Mouse (Mus musculus): Measurements from ENCODE around the gene Scg3. TPM values are rescaled to one million over a fixed set of nuclear protein-coding genes. Genes with fewer than 3 reads are reported as not detected.

The Scg3 gene
- polyA plus RNA-seq, 1 experiment from 2014 or later, result 137 TPM

DNA sequence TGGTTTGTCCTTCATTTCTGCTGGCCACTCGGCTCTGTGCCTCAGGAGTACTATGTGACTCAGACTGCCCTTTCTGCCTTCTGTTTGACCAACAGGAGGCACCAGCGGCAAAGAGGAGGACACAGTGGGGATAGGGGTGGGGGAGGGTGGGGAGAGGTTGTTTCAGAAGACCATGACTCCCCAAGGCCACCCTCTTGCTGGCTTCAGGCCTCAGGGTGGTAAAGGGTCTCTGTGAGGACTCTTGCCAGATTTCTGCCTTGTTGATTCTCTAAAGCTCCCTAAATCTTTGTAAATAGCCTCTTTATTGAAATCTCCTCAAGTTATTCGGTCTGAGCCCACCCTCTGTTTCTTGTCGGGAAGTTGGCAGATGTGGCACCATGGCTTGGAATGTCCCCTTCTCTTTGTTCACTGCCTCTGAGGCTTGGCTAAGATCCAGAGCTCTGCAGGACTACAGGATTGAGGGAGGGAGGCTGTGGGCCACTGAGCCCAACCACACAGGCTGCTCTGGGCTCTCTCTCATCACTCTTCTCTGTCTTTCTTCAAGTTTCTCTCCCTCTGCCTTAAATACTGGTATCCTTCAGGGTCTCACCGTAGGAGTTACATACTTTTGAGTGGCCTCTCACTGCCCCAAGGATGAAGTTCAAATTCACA is 84.5 kb downstream of the Scg3 start:
- no peak overlapping the region for H3K4me2 ChIP-seq
- H3K27me3 ChIP-seq, result no peaks in the 10 kb centered on the region
- peaks cover 37% of the 10 kb centered on the region for H3K36me3 ChIP-seq
- 37% methylated on average over 5 of the region's 5 CpGs for WGBS
- H3K27ac ChIP-seq (replicated peaks), result peak overlapping the region; percentile 74
- H3K4me1 ChIP-seq (replicated peaks), result peaks cover 39% of the 10 kb centered on the region
- peak; percentile 91 for ATAC-seq (ENCODE audit: low read depth)
- no peaks in the 10 kb centered on the region for H3K9me3 ChIP-seq
- H3K4me3 ChIP-seq, result no peak overlapping the region
- no peak overlapping the region for H3K9ac ChIP-seq

DNA sequence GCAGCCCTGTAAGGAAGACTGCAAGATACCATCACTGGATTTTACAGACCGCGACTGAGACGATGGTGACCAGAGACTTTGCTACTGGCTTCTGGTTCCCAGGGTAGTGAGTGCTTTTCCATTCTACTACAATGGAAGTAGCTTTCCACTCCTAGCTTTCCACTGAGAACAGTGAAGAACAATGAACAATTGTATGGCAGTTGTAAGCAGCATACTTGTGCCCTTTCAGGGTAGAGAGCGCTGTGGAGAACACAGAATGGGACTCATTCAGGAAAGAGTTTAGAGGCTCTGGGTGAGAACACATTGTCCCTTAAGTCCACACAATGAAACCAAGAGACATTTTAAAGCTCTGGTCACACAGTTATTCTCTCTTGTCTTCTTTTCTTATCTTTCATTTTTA is 86.3 kb downstream of the Scg3 start:
- no peak for ATAC-seq (ENCODE audit: low read depth)
- no peak overlapping the region for H3K4me3 ChIP-seq
- H3K36me3 ChIP-seq, result peaks cover 45% of the 10 kb centered on the region
- H3K27me3 ChIP-seq, result no peaks in the 10 kb centered on the region
- no peak overlapping the region for H3K27ac ChIP-seq (replicated peaks)
- no peak overlapping the region for H3K9ac ChIP-seq
- peaks cover 42% of the 10 kb centered on the region for H3K4me1 ChIP-seq (replicated peaks)
- no peak overlapping the region for H3K4me2 ChIP-seq
- H3K9me3 ChIP-seq, result no peaks in the 10 kb centered on the region
- 65% methylated on average over 4 of the region's 4 CpGs for WGBS

DNA sequence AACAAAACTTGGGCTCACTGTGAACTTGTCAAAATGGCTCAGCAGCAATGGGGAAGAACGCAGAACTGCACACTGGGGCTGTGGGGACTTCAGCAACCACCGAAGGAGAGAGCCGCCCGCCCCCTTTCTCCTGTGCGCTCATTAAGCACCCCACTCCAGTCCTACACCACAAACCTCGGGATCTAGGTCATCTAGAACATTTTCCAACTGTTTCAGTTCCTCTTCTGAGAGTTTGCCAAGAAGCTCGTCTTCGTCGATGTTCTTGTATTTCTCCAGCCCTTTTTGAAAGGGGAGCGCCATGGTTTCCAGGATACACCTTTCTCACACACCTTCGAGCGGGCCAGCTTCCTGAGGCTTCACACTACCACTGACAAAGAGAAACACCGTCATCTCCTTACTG is 86.8 kb downstream of the Scg3 start:
- H3K27me3 ChIP-seq, result no peaks in the 10 kb centered on the region
- WGBS, result 92% methylated on average over 13 of the region's 13 CpGs
- H3K9me3 ChIP-seq, result no peaks in the 10 kb centered on the region
- no peak overlapping the region for H3K4me3 ChIP-seq
- H3K4me1 ChIP-seq (replicated peaks), result peaks cover 42% of the 10 kb centered on the region
- no peak overlapping the region for H3K9ac ChIP-seq
- peaks cover 51% of the 10 kb centered on the region for H3K36me3 ChIP-seq
- no peak for ATAC-seq (ENCODE audit: low read depth)
- no peak overlapping the region for H3K27ac ChIP-seq (replicated peaks)
- H3K4me2 ChIP-seq, result no peak overlapping the region

DNA sequence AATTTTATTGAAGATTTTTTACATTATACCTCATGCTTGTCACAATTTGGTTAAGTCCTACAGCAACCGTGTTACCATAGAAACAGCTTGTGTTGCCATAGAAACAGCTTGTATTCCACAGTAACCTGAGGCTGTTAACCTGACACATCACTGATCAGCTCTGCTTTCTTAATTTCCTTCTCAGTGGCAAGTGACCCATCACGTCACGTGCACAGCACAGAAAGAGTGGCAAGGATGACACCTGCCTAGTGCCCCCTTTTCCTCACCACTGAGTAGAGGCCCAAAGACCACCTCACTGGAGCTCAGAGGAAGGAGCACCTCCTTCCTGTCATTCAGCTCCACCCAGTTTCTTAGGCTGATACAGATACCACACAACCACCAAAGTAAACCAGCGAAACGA is 90.4 kb downstream of the Scg3 start:
- H3K4me1 ChIP-seq (replicated peaks), result peaks cover 12% of the 10 kb centered on the region; the same call in 1 of the 2 replicates
- no peak overlapping the region for H3K4me2 ChIP-seq
- no peaks in the 10 kb centered on the region for H3K27me3 ChIP-seq
- ATAC-seq (ENCODE audit: low read depth), result no peak
- H3K27ac ChIP-seq (replicated peaks), result no peak overlapping the region
- peaks cover 86% of the 10 kb centered on the region for H3K36me3 ChIP-seq
- H3K9me3 ChIP-seq, result no peaks in the 10 kb centered on the region
- 83% methylated on average over 5 of the region's 5 CpGs for WGBS
- no peak overlapping the region for H3K4me3 ChIP-seq
- no peak overlapping the region for H3K9ac ChIP-seq

Other genes starting within 250 kb of the Scg3 start
- gene Leo1, start 242.5 kb downstream of the Scg3 start, polyA plus RNA-seq (2015; fragmentation: Nextera tagmentation; extraction: Ambion mirVana), result 41.4 and 44.5 TPM in 2 replicates
- 73.8 and 91.2 TPM in 2 replicates for gene Tmod3, start 124.4 kb downstream of the Scg3 start, polyA plus RNA-seq (2015; fragmentation: Nextera tagmentation; extraction: Ambion mirVana)
- 171 and 178 TPM in 2 replicates for gene Tmod2, start 72.7 kb downstream of the Scg3 start, polyA plus RNA-seq (2015; fragmentation: Nextera tagmentation; extraction: Ambion mirVana)
- gene Lysmd2, start 58.3 kb downstream of the Scg3 start, polyA plus RNA-seq (2015; fragmentation: Nextera tagmentation; extraction: Ambion mirVana), result 26.9 and 27.0 TPM in 2 replicates
- gene Bmp5, start 91.3 kb upstream of the Scg3 start, polyA plus RNA-seq (2015; fragmentation: Nextera tagmentation; extraction: Ambion mirVana), result 3.9 and 4.5 TPM in 2 replicates

All from neural tube, embryonic 13.5 days (tissue).